Mouse (Mus musculus) midbrain, embryonic 11.5 days (tissue): ENCODE measurements at regions not wholly inside any gene's neighbourhood (a gene's known extent, or its start where the extent isn't known, plus 50 kb on each side); places are given as distances from the start of the nearest gene placed in this dataset.

ENCODE experiments used
- ATAC-seq: fragments of 200-750 bp; cut with Nextera tagmentation; 2 replicates; pipeline ENCODE4 v1.8.0; 2017; ENCODE audit warnings: moderate TSS enrichment, moderate library complexity; ENCODE audit not compliant: low FRiP score
- DNase-seq: peaks from one replicate; pipeline ENCODE4 v3.0.0; 2015; ENCODE audit warnings: low spot score; ENCODE audit errors: missing footprints
- H3K27ac ChIP-seq: fragments of 300-500 bp; sonication (generic); 2 replicates; pipeline ENCODE4 v1.5.1; 2014; ENCODE audit warnings: low read depth, low read length
- H3K27me3 ChIP-seq: fragments of 300-500 bp; sonication (generic); 2 replicates; pipeline ENCODE4 v1.6.1; 2014; ENCODE audit warnings: mild to moderate bottlenecking, low read length, moderate library complexity, mixed read lengths; ENCODE audit not compliant: control insufficient read depth, insufficient read depth
- H3K36me3 ChIP-seq: fragments of 300-500 bp; sonication (generic); 2 replicates; pipeline ENCODE4 v1.6.1; 2014; ENCODE audit warnings: mild to moderate bottlenecking, low read length, moderate library complexity, mixed read lengths; ENCODE audit not compliant: control insufficient read depth, insufficient read depth
- H3K4me1 ChIP-seq: fragments of 300-500 bp; sonication (generic); 2 replicates; pipeline ENCODE4 v1.6.1; 2014; ENCODE audit warnings: low read length; ENCODE audit not compliant: control insufficient read depth, insufficient read depth
- H3K4me2 ChIP-seq: fragments of 300-500 bp; sonication (generic); 2 replicates; pipeline ENCODE4 v1.6.1; 2014; ENCODE audit warnings: mild to moderate bottlenecking, moderate library complexity
- H3K4me3 ChIP-seq: fragments of 300-500 bp; sonication (generic); 2 replicates; pipeline ENCODE4 v1.5.1; 2014; ENCODE audit warnings: low read depth, low read length
- H3K9ac ChIP-seq: fragments of 300-500 bp; sonication (generic); 2 replicates; pipeline ENCODE4 v1.6.1; 2014; ENCODE audit warnings: low read length
- H3K9me3 ChIP-seq: fragments of 300-500 bp; sonication (generic); 2 replicates; pipeline ENCODE4 v1.6.1; 2016; ENCODE audit warnings: low read length; ENCODE audit not compliant: control insufficient read depth
- WGBS: fragments of 180-500 bp; shearing (Covaris S2); extraction: QIAGEN DNeasy Blood & Tissue Kit; methylation state at CpG from one replicate; pipeline ENCODE4 v1.1.7; 2014; 5-methylcytosine and 5-hydroxymethylcytosine counted together

GRCm38 (mm10) chr4:35640866-35641265 lies 414.9 kb upstream of the C9orf72 start:
- ATAC-seq (no peak), DNase-seq (no peak)
- Histone ChIP-seq H3K27me3 (no peaks in the 10 kb centered on the region), H3K27ac (no peak overlapping the region), H3K4me1 (no peaks in the 10 kb centered on the region), H3K4me3 (no peak overlapping the region), H3K9ac (no peak overlapping the region), H3K4me2 (no peak overlapping the region), H3K36me3 (no peaks in the 10 kb centered on the region), H3K9me3 (no peaks in the 10 kb centered on the region)
- 91% methylated on average over 1 of the region's 1 CpGs for WGBS

DNA sequence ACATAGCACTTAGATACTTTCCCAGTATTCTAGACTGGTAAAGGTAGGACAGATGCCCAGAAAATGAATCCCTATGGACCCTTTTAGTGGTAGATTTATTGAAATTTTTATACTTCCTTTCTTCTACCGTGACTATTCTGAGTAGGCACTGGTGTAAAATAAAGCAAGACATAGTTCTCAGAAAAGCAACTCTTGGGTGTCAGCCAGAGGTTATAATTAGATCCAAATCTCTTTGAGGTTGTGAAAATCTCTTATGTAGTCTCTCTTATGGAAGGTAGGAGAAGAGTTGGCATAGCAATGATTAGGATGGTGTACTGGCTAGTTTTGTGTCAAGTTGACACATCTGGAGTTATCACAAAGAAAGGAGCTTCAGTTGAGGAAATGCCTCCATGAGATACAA lies 380.2 kb upstream of the C9orf72 start:
- no peak for DNase-seq
- Histone ChIP-seq H3K27ac (no peak overlapping the region), H3K9me3 (no peaks in the 10 kb centered on the region), H3K4me3 (no peak overlapping the region), H3K4me1 (no peaks in the 10 kb centered on the region), H3K4me2 (no peak overlapping the region), H3K9ac (no peak overlapping the region), H3K27me3 (no peaks in the 10 kb centered on the region), H3K36me3 (no peaks in the 10 kb centered on the region)
- no peak for ATAC-seq
- 92% methylated on average over 1 of the region's 1 CpGs for WGBS

DNA sequence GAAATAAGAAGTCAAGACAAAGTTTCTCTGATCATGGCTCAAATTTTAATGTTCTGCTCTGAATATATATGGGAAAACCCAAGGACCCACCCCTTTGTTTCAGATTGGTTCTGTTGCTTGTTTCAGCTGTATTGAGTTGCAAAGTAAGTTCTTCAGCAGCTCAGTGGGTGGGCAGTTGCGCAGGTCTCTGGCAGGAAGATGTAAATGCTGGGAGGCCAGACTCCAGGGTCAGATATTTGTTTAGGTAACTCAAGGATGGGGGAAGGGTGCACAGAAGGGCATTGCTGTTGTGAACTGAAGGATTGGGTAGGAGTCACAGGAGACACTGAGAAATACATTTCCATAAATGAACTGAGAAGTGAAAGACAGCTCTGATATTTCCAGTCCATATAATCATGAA lies 352.1 kb upstream of the C9orf72 start:
- 63% methylated on average over 1 of the region's 1 CpGs for WGBS
- H3K4me1 ChIP-seq = no peaks in the 10 kb centered on the region
- H3K4me3 ChIP-seq = no peak overlapping the region
- H3K36me3 ChIP-seq = no peaks in the 10 kb centered on the region
- no peaks in the 10 kb centered on the region; the same call in 1 of the 2 replicates for H3K9me3 ChIP-seq
- no peak overlapping the region for H3K27ac ChIP-seq
- no peak overlapping the region for H3K4me2 ChIP-seq
- ATAC-seq (no peak), DNase-seq (no peak)
- H3K9ac ChIP-seq = no peak overlapping the region
- no peaks in the 10 kb centered on the region for H3K27me3 ChIP-seq

GRCm38 (mm10) chr4:35575179-35575974 lies 349.4 kb upstream of the C9orf72 start:
- WGBS = 70% methylated on average over 11 of the region's 11 CpGs
- Histone ChIP-seq H3K4me2 (no peak overlapping the region), H3K27ac (no peak overlapping the region), H3K27me3 (no peaks in the 10 kb centered on the region), H3K36me3 (no peaks in the 10 kb centered on the region), H3K9me3 (no peaks in the 10 kb centered on the region; the same call in 1 of the 2 replicates), H3K9ac (no peak overlapping the region), H3K4me3 (no peak overlapping the region), H3K4me1 (peaks cover 6% of the 10 kb centered on the region; the same call in 1 of the 2 replicates)
- DNase-seq (no peak), ATAC-seq (no peak)

DNA sequence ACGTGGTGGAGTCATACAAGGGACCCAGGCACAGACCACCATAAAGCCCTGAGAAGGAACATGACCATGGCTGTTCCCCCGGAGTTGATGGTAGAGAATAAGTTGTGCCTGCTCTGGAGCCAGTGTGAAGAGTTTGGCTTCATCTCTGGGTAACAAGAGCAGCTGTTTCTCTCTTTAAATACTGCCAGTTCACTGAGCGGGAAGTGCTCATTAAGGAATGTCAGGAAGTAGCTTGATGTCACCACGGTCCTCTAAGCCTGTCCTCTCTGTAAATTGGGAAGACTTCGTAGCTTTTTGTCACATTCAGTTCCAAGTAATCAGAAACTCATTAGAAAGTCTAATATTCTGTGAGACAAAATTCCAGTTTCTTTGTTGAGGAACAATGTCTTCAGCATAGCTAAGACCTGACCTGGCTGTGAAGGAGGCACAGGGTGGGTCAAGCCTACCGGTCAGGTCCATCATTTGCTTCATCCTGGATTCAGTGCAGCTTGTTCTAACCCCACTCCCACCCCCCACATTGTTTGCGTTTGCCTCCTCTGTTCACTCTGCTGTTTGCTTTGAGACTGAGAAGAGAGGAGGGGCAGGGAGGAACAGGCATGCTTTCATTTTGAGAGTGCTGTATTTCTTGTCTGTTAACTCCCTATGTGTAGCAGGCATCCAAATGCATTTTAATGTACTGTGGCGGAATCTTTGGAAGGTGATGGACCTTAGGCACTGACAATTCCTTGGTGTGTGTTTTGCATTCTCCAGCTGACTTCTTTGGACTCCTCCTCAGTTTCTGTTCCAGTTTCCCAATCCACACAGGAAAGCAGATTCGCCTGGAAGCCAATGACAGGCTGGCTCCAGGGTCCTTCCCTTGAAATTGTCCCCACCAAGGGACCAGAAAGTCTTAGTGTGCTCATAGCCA lies 345.8 kb upstream of the C9orf72 start:
- no peak overlapping the region for H3K9ac ChIP-seq
- WGBS = 44% methylated on average over 9 of the region's 9 CpGs
- ATAC-seq (peak; percentile 83), DNase-seq (peak; percentile 88)
- H3K36me3 ChIP-seq = no peaks in the 10 kb centered on the region
- no peak overlapping the region for H3K4me3 ChIP-seq
- no peaks in the 10 kb centered on the region for H3K27me3 ChIP-seq
- no peak overlapping the region for H3K4me2 ChIP-seq
- no peaks in the 10 kb centered on the region for H3K9me3 ChIP-seq
- H3K4me1 ChIP-seq = peaks cover 6% of the 10 kb centered on the region; the same call in 1 of the 2 replicates
- H3K27ac ChIP-seq = no peak overlapping the region

DNA sequence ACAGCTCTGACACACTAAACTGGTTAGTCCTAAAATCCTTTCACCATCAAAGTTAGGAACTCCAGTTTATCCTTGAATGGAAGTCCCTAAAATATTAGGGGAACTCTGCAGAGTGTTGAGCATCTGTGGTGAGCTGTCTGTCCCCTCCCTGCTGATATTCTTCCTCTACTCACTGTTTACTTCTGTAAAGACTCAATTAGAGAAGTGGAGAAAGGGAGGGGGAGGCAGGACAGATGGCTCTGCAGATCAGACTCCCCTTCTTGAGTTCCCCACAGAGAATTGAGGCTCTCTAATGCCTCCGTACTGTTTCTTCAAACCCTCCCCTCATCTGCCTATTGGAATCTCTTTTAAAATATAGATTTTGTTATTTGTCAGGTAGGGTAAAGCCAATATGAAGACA lies 335.3 kb upstream of the C9orf72 start:
- 32% methylated on average over 1 of the region's 1 CpGs for WGBS
- H3K4me1 ChIP-seq = no peaks in the 10 kb centered on the region
- H3K9ac ChIP-seq = no peak overlapping the region
- H3K9me3 ChIP-seq = no peaks in the 10 kb centered on the region
- no peaks in the 10 kb centered on the region for H3K36me3 ChIP-seq
- no peak overlapping the region for H3K4me3 ChIP-seq
- no peak for ATAC-seq
- H3K27me3 ChIP-seq = no peaks in the 10 kb centered on the region
- H3K27ac ChIP-seq = no peak overlapping the region
- no peak overlapping the region for H3K4me2 ChIP-seq
- no peak for DNase-seq

DNA sequence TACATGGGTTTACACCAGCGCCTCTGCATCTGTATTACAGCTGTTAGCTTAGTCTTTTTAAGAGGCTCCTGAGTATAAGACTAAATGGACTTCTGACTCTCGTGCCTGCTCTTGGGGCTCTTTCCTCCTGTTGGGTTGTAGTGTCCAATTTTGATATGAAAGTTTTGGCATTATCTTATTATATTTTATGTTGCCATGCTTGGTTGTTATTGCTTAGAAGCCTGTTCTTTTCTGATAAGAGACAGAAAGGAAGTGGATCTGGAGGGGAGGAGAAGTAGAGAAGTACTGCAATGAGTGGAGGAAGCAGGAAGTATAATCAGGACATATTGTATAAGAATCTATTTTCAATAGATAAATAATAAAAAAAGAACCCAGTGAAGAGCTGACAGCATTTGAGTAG lies 334.0 kb upstream of the C9orf72 start:
- WGBS = 83% methylated on average over 2 of the region's 2 CpGs
- H3K9ac ChIP-seq = no peak overlapping the region
- H3K27me3 ChIP-seq = no peaks in the 10 kb centered on the region

GRCm38 (mm10) chr4:35553309-35553708 lies 327.3 kb upstream of the C9orf72 start:
- H3K9ac ChIP-seq = no peak overlapping the region
- H3K4me1 ChIP-seq = no peaks in the 10 kb centered on the region
- DNase-seq (no peak), ATAC-seq (no peak)
- WGBS = 93% methylated on average over 1 of the region's 1 CpGs
- no peak overlapping the region for H3K4me2 ChIP-seq
- H3K27me3 ChIP-seq = no peaks in the 10 kb centered on the region
- H3K4me3 ChIP-seq = no peak overlapping the region
- H3K36me3 ChIP-seq = no peaks in the 10 kb centered on the region
- H3K9me3 ChIP-seq = no peaks in the 10 kb centered on the region
- no peak overlapping the region for H3K27ac ChIP-seq

More for the DNA sequence above, 334.0 kb upstream of the C9orf72 start:
- no peak overlapping the region for H3K4me2 ChIP-seq
- H3K4me3 ChIP-seq = no peak overlapping the region
- no peaks in the 10 kb centered on the region for H3K36me3 ChIP-seq
- ATAC-seq = no peak
- H3K4me1 ChIP-seq = no peaks in the 10 kb centered on the region
- H3K9me3 ChIP-seq = no peaks in the 10 kb centered on the region
- DNase-seq = no peak
- H3K27ac ChIP-seq = no peak overlapping the region

- Histone ChIP-seq H3K27ac (no peak overlapping the region), H3K9me3 (no peaks in the 10 kb centered on the region), H3K4me2 (no peak overlapping the region), H3K4me1 (no peaks in the 10 kb centered on the region), H3K27me3 (no peaks in the 10 kb centered on the region), H3K4me3 (no peak overlapping the region), H3K9ac (no peak overlapping the region), H3K36me3 (no peaks in the 10 kb centered on the region)
- DNase-seq = no peak
- ATAC-seq = no peak
Measured at GRCm38 (mm10) chr4:35551988-35552387, 326.0 kb upstream of the C9orf72 start.
